Mouse (Mus musculus): ENCODE results near the gene Icosl. TPM values are rescaled to one million over a fixed set of nuclear protein-coding genes. Genes with fewer than 3 reads are reported as not detected.
"Not testable (repeated sequence)": the region's sequence is repeated elsewhere in the genome, so short reads cannot be mapped to it uniquely, and the experiment has no call there.

Icosl gene
- polyA plus RNA-seq, 1 experiment, result 17.6 TPM

DNA sequence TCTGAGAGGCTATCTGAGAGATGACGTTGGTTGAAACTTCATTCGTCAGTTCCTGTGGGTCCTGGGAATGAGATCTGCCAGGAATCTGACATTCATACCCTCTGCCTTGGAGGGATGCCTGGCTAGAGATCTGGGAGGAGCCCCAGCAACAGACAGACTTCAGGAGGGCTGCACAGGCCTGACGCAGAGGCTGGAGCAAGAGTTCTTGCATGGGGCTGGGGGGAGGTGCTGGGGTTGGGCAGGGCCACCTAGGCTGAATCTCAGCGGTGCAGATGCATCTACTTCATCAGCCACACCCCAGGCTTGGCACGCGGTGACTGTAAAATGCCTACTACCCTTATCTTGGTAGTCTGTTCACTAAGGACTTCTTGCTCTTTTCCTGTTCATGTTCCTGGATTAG is 21.1 kb downstream of the Icosl start:
- no peak for TF ChIP-seq POLR2A (IDR thresholded peaks at IDR 0.05; ENCODE audit: borderline replicate concordance, extremely low read depth, low read depth, low read length)
- TF ChIP-seq CTCF (IDR thresholded peaks at IDR 0.05; ENCODE audit: insufficient read depth, low read length), result no peak
- Histone ChIP-seq H3K4me1 (ENCODE audit: control insufficient read depth, insufficient read depth, low read length) (no peaks in the 10 kb centered on the region), H3K4me3 (replicated peaks; ENCODE audit: extremely low read depth, low read depth, low read length) (no peak overlapping the region)
- WGBS, result 46% methylated on average over 6 of the region's 6 CpGs
- DNase-seq, result no peak

DNA sequence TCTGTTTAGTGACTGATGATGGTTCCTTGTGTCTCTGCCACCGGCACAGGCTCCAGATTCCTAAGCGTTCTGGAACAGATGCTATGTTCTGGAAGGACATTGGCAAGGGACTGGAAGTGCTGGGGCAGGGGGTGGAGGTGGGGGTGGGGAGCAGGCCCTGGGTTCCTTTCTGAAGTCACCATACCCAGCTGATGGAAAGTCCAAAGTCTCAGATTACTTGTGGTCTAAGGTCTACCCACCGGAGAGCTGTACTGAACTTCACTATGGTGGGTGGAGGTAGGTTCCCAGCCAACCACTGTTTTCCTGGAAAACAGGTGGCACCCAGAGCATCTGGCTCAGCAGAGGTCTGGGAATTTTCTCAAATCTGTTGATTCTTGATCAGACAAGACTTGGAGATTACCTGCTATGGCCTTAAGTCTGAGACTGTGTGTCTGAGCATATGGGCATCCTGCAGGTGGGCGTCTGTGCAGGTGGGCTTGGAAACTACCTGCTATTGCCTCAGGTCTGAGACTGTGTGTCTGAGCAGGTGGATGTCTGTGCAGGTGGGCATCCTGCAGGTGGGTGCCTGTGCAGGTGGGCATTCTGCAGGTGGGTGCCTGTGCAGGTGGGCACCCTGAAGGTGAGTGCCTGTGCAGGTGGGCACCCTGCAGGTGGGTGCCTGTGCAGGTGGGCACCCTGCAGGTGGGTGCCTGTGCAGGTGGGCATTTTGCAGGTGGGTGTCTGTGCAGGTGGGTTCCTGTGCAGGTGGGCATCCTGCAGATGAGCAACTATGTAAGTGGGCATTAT is 21.8 kb downstream of the Icosl start:
- WGBS, result 73% methylated on average over 4 of the region's 4 CpGs
- no peak overlapping the region for H3K4me3 ChIP-seq (replicated peaks; ENCODE audit: extremely low read depth, low read depth, low read length)

DNA sequence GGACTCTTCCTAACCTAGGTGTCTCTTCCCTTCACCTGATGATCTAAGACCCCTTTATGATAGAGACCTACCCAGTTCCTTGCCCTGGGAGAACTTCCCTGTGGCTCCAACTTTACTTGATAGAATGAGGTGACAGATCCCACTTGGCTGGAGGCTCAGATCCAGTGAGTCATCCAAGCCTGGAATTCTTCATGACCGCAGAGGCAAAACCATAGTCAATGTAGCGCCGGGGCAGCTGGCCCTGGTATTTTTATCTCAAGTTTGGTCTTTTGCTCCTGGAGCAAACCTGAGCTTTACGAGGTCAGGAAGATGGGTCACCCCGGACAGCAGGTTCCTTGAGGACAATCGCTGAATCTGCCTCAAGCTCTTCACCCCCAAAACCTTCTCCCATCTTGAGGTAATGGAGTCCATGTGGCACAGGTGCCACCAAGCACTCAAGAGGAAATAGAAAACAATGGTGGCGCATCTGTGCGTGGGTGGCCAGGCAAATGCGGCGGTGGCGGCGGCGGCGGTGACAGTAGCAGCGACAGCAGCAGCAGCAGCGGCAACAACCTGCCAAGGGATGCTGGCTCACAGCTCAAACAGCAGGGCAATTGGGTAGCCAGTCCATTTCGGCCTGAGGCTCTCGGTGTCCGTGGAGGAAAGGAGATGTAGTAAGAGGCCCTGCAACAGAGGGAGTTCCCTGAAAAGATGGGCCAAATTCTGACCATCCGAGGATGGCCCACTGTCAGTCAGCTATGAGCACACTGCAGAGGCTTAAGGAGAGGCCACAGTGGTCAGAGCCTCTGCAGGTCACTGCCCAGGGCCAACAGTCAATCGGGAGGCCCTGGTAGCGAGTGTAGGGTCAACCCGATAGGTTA is 23.0 kb downstream of the Icosl start:
- Histone ChIP-seq H3K4me3 (replicated peaks; ENCODE audit: extremely low read depth, low read depth, low read length) (no peak overlapping the region), H3K4me1 (ENCODE audit: control insufficient read depth, insufficient read depth, low read length) (no peaks in the 10 kb centered on the region)
- no peak for DNase-seq
- no peak for TF ChIP-seq CTCF (IDR thresholded peaks at IDR 0.05; ENCODE audit: insufficient read depth, low read length)
- no peak for TF ChIP-seq POLR2A (IDR thresholded peaks at IDR 0.05; ENCODE audit: borderline replicate concordance, extremely low read depth, low read depth, low read length)
- 80% methylated on average over 23 of the region's 23 CpGs for WGBS

More for the DNA sequence above, 21.8 kb downstream of the Icosl start:
- no peak for DNase-seq
- TF ChIP-seq CTCF (IDR thresholded peaks at IDR 0.05; ENCODE audit: insufficient read depth, low read length) (no peak), POLR2A (IDR thresholded peaks at IDR 0.05; ENCODE audit: borderline replicate concordance, extremely low read depth, low read depth, low read length) (no peak)
- H3K4me1 ChIP-seq (ENCODE audit: control insufficient read depth, insufficient read depth, low read length), result no peaks in the 10 kb centered on the region

DNA sequence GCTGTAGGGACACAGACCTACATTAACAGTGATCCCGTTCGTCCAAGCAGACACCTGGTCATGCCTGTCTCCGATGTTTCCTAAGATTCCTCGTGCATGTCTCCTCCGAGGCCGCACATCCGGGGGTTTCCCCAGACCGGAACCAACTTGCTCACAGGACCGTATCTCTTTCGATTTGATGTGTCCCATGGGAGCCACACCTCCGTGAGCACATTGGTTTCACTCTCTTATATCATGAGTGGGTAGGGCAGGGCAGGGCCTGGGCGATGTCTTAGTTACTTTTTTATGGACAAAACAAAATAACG is 23.6 kb downstream of the Icosl start:
- no peak for DNase-seq
- 87% methylated on average over 13 of the region's 13 CpGs for WGBS
- Histone ChIP-seq H3K4me3 (replicated peaks; ENCODE audit: extremely low read depth, low read depth, low read length) (no peak overlapping the region), H3K4me1 (ENCODE audit: control insufficient read depth, insufficient read depth, low read length) (no peaks in the 10 kb centered on the region)
- no peak for TF ChIP-seq CTCF (IDR thresholded peaks at IDR 0.05; ENCODE audit: insufficient read depth, low read length)
- TF ChIP-seq POLR2A (IDR thresholded peaks at IDR 0.05; ENCODE audit: borderline replicate concordance, extremely low read depth, low read depth, low read length), result no peak

DNA sequence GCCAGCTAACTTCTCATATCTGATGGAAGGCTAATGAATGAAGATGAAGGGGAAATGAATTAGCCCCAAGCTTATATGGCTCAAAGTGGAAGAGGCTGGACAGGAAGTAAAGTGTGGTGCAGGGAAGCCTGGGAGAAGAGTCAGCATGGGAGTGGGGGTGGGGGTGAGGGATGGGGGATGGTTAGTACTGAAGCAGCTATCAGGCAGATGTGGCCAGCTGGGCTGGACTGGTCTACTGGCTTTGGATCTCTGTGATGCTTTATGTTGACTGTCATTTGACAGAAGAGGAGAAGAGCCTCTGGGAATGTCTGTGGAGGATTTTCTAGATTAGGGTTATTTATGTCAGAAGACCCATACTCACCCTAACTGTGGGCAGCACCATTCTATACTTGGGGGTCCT is 26.1 kb downstream of the Icosl start:
- no peak for DNase-seq
- TF ChIP-seq POLR2A (IDR thresholded peaks at IDR 0.05; ENCODE audit: borderline replicate concordance, extremely low read depth, low read depth, low read length) (no peak), CTCF (IDR thresholded peaks at IDR 0.05; ENCODE audit: insufficient read depth, low read length) (no peak)
- no peak overlapping the region for H3K4me3 ChIP-seq (replicated peaks; ENCODE audit: extremely low read depth, low read depth, low read length)
- H3K4me1 ChIP-seq (ENCODE audit: control insufficient read depth, insufficient read depth, low read length), result no peaks in the 10 kb centered on the region

DNA sequence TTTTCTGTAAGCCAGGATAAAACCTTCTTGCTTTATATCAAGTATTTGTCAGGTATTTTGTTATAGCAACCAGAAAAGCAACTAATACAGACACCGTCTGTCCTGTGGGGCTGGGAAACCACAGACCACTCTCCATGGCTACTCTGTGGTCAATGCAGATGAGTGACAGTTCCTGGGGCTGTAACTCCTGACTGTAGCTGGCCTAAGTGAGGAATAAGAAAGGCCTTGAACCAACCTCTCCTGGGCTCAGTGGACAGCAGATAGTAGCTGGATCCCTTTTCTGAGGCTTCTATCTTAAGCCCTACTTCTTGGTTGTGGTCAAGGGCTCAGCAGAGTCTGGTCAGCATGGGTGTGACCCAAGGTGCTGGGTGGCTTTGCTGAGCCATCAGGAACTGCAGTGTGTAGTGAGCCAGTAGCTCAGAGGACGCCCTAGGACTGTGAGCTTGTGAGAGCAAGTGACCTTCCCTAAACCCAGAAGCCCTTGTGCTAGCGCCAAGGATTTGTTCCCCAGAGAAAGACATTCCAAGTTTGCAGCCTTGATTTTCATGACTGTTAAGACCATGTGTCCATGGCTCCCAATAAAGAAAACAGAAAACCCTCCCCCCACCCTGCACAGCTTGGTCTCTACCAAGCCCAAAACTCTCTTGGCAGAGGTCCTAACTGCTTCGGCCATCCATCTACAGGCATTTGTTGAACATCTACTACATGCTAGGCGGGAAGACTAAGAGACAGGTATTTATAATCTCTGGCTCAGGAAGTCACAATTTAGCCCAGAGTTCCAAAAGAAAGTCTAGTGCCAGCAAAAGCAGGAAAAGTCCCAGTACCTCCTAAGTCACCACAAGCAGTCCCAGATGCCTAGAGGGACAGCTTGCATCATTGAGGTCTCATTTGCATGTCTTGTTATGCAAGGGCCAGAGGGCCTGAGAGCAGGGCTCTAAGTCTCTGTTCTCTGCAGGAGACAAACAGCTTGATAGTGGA is 27.1 kb downstream of the Icosl start:
- no peak for DNase-seq
- no peak overlapping the region for H3K4me3 ChIP-seq (replicated peaks; ENCODE audit: extremely low read depth, low read depth, low read length)
- WGBS, result 60% methylated on average over 5 of the region's 5 CpGs
- no peak for TF ChIP-seq CTCF (IDR thresholded peaks at IDR 0.05; ENCODE audit: insufficient read depth, low read length)
- TF ChIP-seq POLR2A (IDR thresholded peaks at IDR 0.05; ENCODE audit: borderline replicate concordance, extremely low read depth, low read depth, low read length), result no peak
- H3K4me1 ChIP-seq (ENCODE audit: control insufficient read depth, insufficient read depth, low read length), result no peaks in the 10 kb centered on the region

DNA sequence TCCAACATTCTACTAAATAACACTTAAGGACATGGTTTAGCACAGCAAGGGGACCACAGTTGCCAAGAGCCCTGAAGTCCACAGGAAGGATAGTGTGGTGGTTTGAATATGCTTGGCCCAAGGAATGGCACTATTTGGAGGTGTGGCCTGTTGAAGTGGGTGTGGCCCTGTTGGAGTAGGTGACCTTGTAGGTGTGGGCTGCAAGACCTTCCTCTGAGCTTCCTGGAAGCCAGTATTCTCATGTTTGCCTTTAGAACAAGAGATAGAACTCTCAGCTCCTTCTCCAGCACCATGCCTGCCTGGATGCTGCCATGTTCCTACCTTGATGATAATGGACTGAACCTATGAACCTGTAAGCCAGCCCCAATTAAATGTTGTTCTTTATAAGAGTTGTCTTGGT is 30.8 kb downstream of the Icosl start:
- H3K4me3 ChIP-seq (replicated peaks; ENCODE audit: extremely low read depth, low read depth, low read length); H3K4me1 ChIP-seq (ENCODE audit: control insufficient read depth, insufficient read depth, low read length): not testable (repeated sequence)

DNA sequence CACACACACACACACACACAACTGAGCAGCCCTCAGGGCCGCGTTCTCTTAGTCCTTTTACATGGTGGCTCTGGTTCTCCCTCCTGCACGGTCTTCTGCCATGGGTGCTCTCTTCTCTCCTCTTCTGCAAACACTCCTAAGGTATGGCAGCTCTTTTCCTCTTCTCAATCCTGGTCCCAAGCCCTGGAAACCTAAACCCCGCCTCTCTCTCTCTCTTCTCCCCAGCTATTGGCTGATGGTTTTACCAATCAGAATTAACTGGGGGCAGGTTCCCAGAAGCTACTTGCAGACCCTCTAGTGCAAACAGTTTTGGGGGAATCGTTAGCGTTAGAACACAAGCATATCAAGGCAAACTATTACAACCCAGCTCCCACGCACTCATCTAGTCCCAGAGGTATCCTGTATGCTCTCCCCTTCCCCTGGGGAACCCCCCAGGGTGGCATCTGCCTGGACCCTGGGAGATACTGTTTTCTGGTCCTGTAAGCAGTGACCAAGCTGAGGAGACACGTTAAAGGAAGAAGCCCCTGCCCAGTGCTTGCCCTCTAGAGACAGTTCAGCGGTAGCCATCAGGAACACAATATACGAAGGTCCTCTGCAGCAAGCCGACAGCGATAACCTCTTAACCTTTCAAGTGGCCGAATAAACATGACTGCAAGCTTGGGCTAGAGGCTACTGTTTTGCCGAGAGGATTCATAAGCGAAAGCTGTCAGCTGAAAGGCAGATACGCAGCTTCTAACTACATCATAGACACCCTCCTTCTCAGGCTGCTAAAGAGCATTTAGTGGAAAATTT is 32.1 kb downstream of the Icosl start:
- TF ChIP-seq CTCF (IDR thresholded peaks at IDR 0.05; ENCODE audit: insufficient read depth, low read length), result no peak
- no peak for TF ChIP-seq POLR2A (IDR thresholded peaks at IDR 0.05; ENCODE audit: borderline replicate concordance, extremely low read depth, low read depth, low read length)
- WGBS, result 20% methylated on average over 16 of the region's 16 CpGs
- no peak for DNase-seq
- Histone ChIP-seq H3K4me1 (ENCODE audit: control insufficient read depth, insufficient read depth, low read length) (peaks cover 3% of the 10 kb centered on the region; the same call in 1 of the 2 replicates), H3K4me3 (replicated peaks; ENCODE audit: extremely low read depth, low read depth, low read length) (no peak overlapping the region)

More for the DNA sequence above, 30.8 kb downstream of the Icosl start:
- DNase-seq, result not testable (repeated sequence)

All from lung, adult 2 months (tissue).